Mouse (Mus musculus) midbrain, embryonic 14.5 days (tissue): ENCODE data around the gene Acot2. TPM values are rescaled to one million over a fixed set of nuclear protein-coding genes. Genes with fewer than 3 reads are reported as not detected.
"Not testable (repeated sequence)": the region's sequence is repeated elsewhere in the genome, so short reads cannot be mapped to it uniquely, and the experiment has no call there.

ENCODE experiments used
- ATAC-seq: fragments of 200-750 bp; cut with Nextera tagmentation; 2 replicates; pipeline ENCODE4 v1.8.0; 2017; ENCODE audit warnings: moderate number of reproducible peaks, moderate library complexity; ENCODE audit not compliant: low FRiP score, low TSS enrichment
- DNase-seq: peaks from one replicate; pipeline ENCODE4 v3.0.0-alpha.2; 2015
- H3K27ac ChIP-seq: fragments of 300-500 bp; sonication (generic); replicated peaks from 2 replicates; pipeline ENCODE4 v1.5.1; 2014; ENCODE audit warnings: mild to moderate bottlenecking, low read depth, low read length, moderate library complexity
- H3K27me3 ChIP-seq: fragments of 300-500 bp; sonication (generic); 2 replicates; pipeline ENCODE4 v1.6.1; 2014; ENCODE audit warnings: low read length, control low read depth, mixed read lengths; ENCODE audit not compliant: control insufficient read depth, insufficient read depth
- H3K36me3 ChIP-seq: fragments of 300-500 bp; sonication (generic); 2 replicates; pipeline ENCODE4 v1.6.1; 2014; ENCODE audit warnings: low read length, control low read depth; ENCODE audit not compliant: control insufficient read depth, insufficient read depth
- H3K4me1 ChIP-seq: fragments of 300-500 bp; sonication (generic); 2 replicates; pipeline ENCODE4 v1.6.1; 2014; ENCODE audit warnings: mild to moderate bottlenecking, antibody characterized with exemption, low read length, control low read depth; ENCODE audit not compliant: control insufficient read depth, insufficient read depth
- H3K4me2 ChIP-seq: fragments of 300-500 bp; sonication (generic); 2 replicates; pipeline ENCODE4 v1.6.1; 2014; ENCODE audit warnings: mild to moderate bottlenecking, low read length, moderate library complexity
- H3K4me3 ChIP-seq: fragments of 300-500 bp; sonication (generic); replicated peaks from 2 replicates; pipeline ENCODE4 v1.5.1; 2014; ENCODE audit warnings: low read depth, low read length
- H3K9ac ChIP-seq: fragments of 300-500 bp; sonication (generic); replicated peaks from 2 replicates; pipeline ENCODE4 v1.6.1; 2014; ENCODE audit warnings: mild to moderate bottlenecking, low read length, moderate library complexity
- H3K9me3 ChIP-seq: fragments of 300-500 bp; sonication (generic); 2 replicates; pipeline ENCODE4 v1.6.1; 2016; ENCODE audit warnings: low read length, control low read depth, mixed read lengths; ENCODE audit not compliant: control insufficient read depth
- WGBS: fragments of 180-500 bp; shearing (Covaris S2); extraction: QIAGEN DNeasy Blood & Tissue Kit; methylation state at CpG from one replicate; pipeline ENCODE4 v1.1.7; 2014; 5-methylcytosine and 5-hydroxymethylcytosine counted together
- polyA plus RNA-seq: library from polyadenylated mRNA; unstranded; fragments of >200 nt; fragmentation: Nextera tagmentation; extraction: Ambion mirVana; gene quantifications from 2 replicates; pipeline ENCODE4 v1.2.1, GENCODE M21; 2014

Acot2 gene
- polyA plus RNA-seq, 1 experiment from 2014 or later: 9.2 TPM

DNA sequence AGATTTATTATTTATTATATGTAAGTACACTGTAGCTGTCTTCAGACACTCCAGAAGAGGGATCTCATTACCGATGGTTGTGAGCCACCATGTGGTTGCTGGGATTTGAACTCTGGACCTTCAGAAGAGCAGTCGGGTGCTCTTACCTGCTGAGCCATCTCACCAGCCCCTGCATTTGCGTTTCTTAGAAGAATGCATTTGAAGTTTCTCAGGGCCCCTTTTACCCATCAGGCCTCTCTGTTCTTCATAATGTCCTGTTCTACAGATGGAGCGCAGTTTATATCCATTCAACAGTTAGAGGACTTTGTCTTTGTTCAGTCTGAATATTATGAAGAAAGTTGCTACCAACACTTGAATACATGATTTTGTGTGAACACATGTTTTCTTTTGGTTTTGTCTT lies 34.6 kb downstream of the Acot2 start:
- not testable (repeated sequence) for H3K4me1 ChIP-seq, H3K36me3 ChIP-seq, H3K4me2 ChIP-seq, ATAC-seq, DNase-seq, H3K9ac ChIP-seq, H3K27me3 ChIP-seq, H3K4me3 ChIP-seq, H3K27ac ChIP-seq, H3K9me3 ChIP-seq
- WGBS: 95% methylated on average over 4 of the region's 4 CpGs

DNA sequence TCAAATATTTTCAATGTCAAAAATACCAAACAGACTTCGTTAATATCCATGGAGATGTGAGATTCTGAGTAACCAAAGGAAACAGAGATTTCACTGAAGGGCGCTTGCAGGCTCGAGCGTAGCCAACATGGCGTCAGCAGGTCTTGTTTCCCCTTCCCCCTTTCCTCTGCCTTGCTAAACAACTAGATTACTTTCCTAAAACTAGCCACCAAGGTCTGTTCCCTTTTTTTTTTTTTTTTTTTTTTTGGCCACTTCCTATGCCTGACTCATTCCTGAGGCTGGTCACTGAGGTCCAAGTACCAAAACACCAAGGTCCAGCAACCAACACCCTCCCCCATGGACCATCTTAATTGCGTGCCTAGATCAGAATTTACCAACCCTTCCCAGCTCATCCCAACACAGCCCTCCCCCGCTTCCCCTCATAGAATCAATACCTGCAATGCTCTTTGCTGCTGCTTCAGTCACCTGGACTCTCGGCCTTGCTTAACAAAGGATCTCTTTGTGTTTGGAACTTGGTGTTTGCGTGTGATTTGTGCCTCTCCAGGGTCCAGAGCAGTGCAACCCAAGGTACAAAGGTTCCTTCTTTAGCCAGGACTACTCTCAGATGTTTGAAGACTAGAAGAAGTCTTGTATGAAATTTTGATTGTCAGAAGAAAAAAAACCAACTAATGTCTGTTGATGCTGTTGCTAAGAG lies 35.5 kb downstream of the Acot2 start:
- Histone ChIP-seq H3K27ac (no peak overlapping the region), H3K4me2 (no peak overlapping the region), H3K9me3 (no peaks in the 10 kb centered on the region), H3K36me3 (no peaks in the 10 kb centered on the region), H3K27me3 (no peaks in the 10 kb centered on the region), H3K4me3 (no peak overlapping the region), H3K9ac (no peak overlapping the region), H3K4me1 (no peaks in the 10 kb centered on the region)
- ATAC-seq (no peak), DNase-seq (no peak)
- WGBS: 87% methylated on average over 9 of the region's 9 CpGs

- no peaks in the 10 kb centered on the region for H3K9me3 ChIP-seq
- ATAC-seq: no peak
- H3K36me3 ChIP-seq: no peaks in the 10 kb centered on the region
- 80% methylated on average over 7 of the region's 7 CpGs for WGBS
- no peak overlapping the region for H3K4me2 ChIP-seq
- no peaks in the 10 kb centered on the region for H3K4me1 ChIP-seq
- no peak for DNase-seq
- no peak overlapping the region for H3K9ac ChIP-seq
- no peak overlapping the region for H3K27ac ChIP-seq
- no peaks in the 10 kb centered on the region for H3K27me3 ChIP-seq
- no peak overlapping the region for H3K4me3 ChIP-seq
Observed at GRCm38 (mm10) chr12:84025888-84026287, 38.2 kb downstream of the Acot2 start.

DNA sequence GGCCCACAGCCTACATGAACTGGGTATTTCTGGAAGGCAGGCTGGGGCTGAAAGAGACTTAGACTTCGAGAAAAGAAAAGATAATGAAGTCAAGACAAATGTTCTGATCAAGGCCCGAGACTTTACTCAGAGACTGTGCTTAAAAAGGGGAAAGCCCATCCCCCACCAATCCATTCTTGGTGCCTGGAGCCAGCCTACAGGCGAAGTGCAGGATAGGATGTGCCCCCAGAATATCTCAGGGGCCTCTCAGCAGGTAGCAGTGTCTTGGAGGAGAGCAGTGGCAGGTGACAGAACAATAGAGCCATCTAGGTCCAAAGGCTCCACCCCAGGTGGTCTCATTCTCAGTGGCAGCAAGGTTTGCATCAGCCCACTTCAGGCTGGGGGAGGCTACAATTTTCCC lies 40.7 kb downstream of the Acot2 start:
- H3K27ac ChIP-seq, H3K27me3 ChIP-seq, ATAC-seq, H3K4me2 ChIP-seq, H3K9ac ChIP-seq, H3K4me3 ChIP-seq, DNase-seq, H3K36me3 ChIP-seq, H3K4me1 ChIP-seq, H3K9me3 ChIP-seq: not testable (repeated sequence)
- WGBS: 37% methylated on average over 3 of the region's 3 CpGs

DNA sequence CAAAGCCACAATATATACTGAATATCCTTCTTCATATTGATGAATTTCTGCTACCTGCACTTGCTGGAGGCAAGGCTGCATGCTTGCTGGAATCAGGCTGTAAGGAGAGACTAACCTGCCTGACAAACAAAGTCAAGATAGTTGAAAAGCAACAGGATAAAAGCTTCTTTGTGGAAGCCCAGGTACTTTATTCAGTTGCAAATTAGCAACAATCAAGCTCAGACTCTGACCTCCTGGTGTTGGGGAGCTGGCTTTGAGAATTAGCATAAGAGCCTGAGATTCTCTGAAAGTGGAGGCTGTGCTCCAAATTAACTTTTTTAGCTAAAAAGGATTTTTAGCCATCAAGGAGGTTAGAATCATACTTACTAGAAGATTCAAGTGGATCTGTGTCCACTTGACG lies 41.4 kb downstream of the Acot2 start:
- not testable (repeated sequence) for H3K27me3 ChIP-seq, H3K9me3 ChIP-seq, H3K27ac ChIP-seq, H3K36me3 ChIP-seq, H3K4me1 ChIP-seq, H3K4me3 ChIP-seq, DNase-seq, H3K4me2 ChIP-seq, H3K9ac ChIP-seq, ATAC-seq
- WGBS: 86% methylated on average over 1 of the region's 1 CpGs

- no peaks in the 10 kb centered on the region for H3K27me3 ChIP-seq
- H3K9me3 ChIP-seq: no peaks in the 10 kb centered on the region
- no peak overlapping the region for H3K4me3 ChIP-seq
- H3K9ac ChIP-seq: no peak overlapping the region
- no peaks in the 10 kb centered on the region for H3K36me3 ChIP-seq
- 74% methylated on average over 4 of the region's 4 CpGs for whole genome bisulfite sequencing
- ATAC-seq (no peak), DNase-seq (peak; percentile 90)
- no peak overlapping the region for H3K4me2 ChIP-seq
- H3K4me1 ChIP-seq: no peaks in the 10 kb centered on the region
- H3K27ac ChIP-seq: no peak overlapping the region
Observed at GRCm38 (mm10) chr12:84030659-84031332, 43.1 kb downstream of the Acot2 start.

- no peak overlapping the region for H3K4me2 ChIP-seq
- H3K27ac ChIP-seq: no peak overlapping the region
- no peaks in the 10 kb centered on the region for H3K9me3 ChIP-seq
- no peak overlapping the region for H3K9ac ChIP-seq
- DNase-seq (no peak), ATAC-seq (no peak)
- no peaks in the 10 kb centered on the region for H3K27me3 ChIP-seq
- H3K4me3 ChIP-seq: no peak overlapping the region
- no peaks in the 10 kb centered on the region for H3K4me1 ChIP-seq
- H3K36me3 ChIP-seq: no peaks in the 10 kb centered on the region
- 90% methylated on average over 4 of the region's 4 CpGs for WGBS
Observed at GRCm38 (mm10) chr12:84032854-84033253, 45.2 kb downstream of the Acot2 start.

DNA sequence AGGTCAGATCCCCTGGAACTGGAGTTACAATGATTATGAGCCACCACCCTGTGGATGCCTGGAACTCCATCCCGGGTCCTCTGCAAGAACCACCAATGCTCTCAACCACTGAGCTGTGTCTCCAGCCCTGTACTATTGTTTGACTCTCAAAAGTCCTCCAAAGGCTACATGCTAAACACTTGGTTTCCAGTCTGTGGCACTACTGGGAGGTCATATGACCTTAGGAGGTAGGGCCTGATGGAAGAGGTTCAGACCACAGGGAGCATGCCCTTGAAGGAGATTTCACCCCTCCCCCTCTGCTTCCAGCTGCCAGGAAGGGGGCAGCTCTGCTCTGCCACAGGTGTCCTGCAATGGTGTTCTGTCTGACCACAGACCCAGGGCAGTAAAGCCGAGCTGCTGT lies 45.6 kb downstream of the Acot2 start:
- H3K4me3 ChIP-seq, H3K4me2 ChIP-seq, DNase-seq, ATAC-seq, H3K9me3 ChIP-seq, H3K27ac ChIP-seq, H3K27me3 ChIP-seq, H3K36me3 ChIP-seq, H3K4me1 ChIP-seq, H3K9ac ChIP-seq: not testable (repeated sequence)
- 80% methylated on average over 2 of the region's 2 CpGs for WGBS

DNA sequence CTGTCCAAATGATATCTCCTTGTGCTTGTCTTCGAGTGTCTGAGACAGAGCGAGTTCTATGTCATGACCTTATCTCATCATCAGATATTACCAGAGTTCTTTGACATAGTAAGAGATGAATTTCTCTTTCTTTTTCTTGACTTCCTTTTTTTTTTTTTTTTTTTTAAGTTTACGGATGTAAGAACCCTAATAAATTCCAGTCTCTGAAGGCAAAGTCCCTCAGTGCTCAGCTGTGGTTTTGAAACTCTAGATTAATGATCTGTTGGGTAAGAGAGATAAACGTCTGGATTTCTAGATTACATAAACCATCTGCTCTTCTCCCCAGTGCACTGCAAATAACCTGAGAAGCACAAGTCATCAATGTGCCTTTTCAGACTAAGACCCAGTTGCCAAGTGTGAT lies 46.4 kb downstream of the Acot2 start:
- Histone ChIP-seq H3K27me3 (no peaks in the 10 kb centered on the region), H3K4me2 (no peak overlapping the region), H3K4me3 (no peak overlapping the region), H3K9ac (no peak overlapping the region), H3K9me3 (no peaks in the 10 kb centered on the region), H3K36me3 (no peaks in the 10 kb centered on the region), H3K4me1 (no peaks in the 10 kb centered on the region), H3K27ac (no peak overlapping the region)
- ATAC-seq (no peak), DNase-seq (no peak)
- 86% methylated on average over 4 of the region's 4 CpGs for WGBS
